Mouse (Mus musculus): ENCODE results near the gene Fgfr2.

The Fgfr2 gene

GRCm38 (mm10) chr7:132278658-132279057, 844.5 kb downstream of the Fgfr2 start:
- in situ Hi-C loops (cut with MboI; ENCODE audit: unreplicated experiment in 2 of 2): no loop called here

- in situ Hi-C loops (cut with MboI; ENCODE audit: unreplicated experiment in 2 of 2): no loop called here
Observed at GRCm38 (mm10) chr7:132276287-132276686, 846.9 kb downstream of the Fgfr2 start.

DNA sequence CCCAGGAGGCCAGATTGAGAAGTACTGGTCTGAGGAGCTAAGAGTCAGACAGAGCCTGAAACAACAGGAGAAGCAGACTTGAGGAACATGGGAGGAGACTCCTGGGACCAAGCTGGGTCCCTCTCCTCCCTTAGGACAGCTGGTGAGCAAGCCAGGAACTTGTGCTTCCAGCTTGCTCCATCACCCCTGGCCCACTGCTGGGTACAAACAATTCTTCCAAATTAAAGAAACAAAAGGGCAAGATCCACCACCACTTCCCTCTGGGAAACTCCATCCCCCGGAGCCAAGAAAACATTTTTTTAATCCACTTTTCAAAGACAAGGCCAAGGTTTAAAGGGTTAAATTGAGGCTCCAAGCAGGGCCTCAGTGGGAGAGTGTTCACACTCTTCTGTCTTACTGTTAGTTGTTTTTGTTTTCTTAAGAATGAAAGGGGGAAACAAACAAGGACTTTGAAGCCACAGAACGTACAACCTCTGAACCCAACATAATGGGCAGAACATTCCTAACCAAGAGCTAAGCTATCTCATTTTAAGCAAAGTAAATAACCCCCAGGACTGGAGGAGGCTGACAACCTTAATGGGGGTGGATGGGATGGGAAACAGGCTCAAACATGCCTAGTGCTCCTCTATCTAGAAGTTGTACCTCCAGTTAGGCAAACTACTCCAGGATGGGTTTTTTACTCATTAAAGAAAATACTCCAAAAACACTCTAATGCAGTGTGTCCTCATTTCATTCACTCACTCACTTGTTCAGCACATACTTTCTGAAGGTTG, 849.2 kb downstream of the Fgfr2 start:
- in situ Hi-C loops (cut with MboI; ENCODE audit: unreplicated experiment in 2 of 2): no loop called here

- in situ Hi-C loops (cut with MboI; ENCODE audit: unreplicated experiment in 2 of 2): no loop called here
Observed at GRCm38 (mm10) chr7:132272984-132273383, 850.2 kb downstream of the Fgfr2 start.

GRCm38 (mm10) chr7:132270364-132270763, 852.8 kb downstream of the Fgfr2 start:
- in situ Hi-C loops (cut with MboI; ENCODE audit: unreplicated experiment in 2 of 2): no loop called here

- in situ Hi-C loops (cut with MboI; ENCODE audit: unreplicated experiment in 2 of 2): no loop called here
Observed at GRCm38 (mm10) chr7:132269661-132270060, 853.5 kb downstream of the Fgfr2 start.

DNA sequence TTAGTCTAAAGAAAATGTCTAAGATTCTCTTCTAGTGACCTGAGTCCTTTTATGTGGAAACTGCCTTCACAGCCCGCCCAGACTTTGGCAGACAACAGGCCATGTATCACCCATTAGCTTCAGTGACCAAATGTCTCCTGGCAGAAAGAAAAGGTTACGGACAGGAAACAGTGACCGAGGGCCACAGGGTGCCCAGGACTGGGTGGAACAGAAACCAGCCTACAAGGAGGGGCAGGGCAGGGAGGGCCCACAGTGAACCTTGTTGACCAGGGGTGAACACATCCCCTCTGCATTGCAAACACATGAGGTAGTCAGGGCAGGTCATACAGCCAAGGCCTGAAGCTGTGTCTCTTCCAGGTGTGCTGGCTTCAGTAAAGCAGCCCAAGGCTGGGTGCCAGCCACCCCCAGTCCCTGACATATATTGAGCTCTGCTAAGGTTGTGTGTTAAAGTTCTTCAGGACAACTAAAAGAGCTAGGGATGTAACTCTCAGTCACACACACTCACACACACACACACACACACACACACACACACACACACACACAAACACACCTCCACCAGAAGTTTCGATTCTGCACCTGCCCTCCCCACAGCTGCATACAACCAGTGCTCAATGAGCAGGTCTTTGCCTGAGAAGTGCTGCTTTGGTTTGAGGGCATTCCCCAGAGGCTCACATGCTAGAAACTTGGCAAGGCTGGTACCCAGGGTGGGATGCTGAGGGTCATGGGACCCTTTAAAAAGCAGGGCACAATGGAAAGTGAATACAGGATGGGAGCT, 855.2 kb downstream of the Fgfr2 start:
- in situ Hi-C loops (cut with MboI; ENCODE audit: unreplicated experiment in 2 of 2): no loop called here

- in situ Hi-C loops (cut with MboI; ENCODE audit: unreplicated experiment in 2 of 2): no loop called here
Observed at GRCm38 (mm10) chr7:132264763-132265162, 858.4 kb downstream of the Fgfr2 start.

- in situ Hi-C loops (cut with MboI; ENCODE audit: unreplicated experiment in 2 of 2): no loop called here
Observed at GRCm38 (mm10) chr7:132263186-132263585, 860.0 kb downstream of the Fgfr2 start.

- in situ Hi-C loops (cut with MboI; ENCODE audit: unreplicated experiment in 2 of 2): no loop called here
Observed at GRCm38 (mm10) chr7:132262696-132263095, 860.5 kb downstream of the Fgfr2 start.

DNA sequence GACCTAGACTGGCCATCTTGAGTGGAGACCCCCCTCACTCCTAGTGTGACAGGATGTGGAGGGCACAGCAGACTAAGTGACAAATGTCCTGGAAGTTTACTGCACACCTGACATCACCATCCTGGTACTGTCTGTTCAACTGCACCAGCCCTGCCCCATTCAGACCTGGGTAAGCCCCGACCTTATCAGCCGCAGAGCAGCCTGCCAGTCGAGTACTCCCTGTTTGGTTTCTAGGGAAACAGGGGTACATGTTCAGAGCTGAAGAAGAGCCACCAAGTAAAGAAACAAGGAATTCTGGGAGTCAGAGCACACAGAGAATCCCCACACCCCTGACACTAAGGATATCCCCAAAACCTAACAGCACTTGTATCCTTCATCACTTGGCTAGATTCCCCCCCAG, 861.3 kb downstream of the Fgfr2 start:
- in situ Hi-C loops (cut with MboI; ENCODE audit: unreplicated experiment in 2 of 2): no loop called here

GRCm38 (mm10) chr7:132260632-132261031, 862.5 kb downstream of the Fgfr2 start:
- in situ Hi-C loops (cut with MboI; ENCODE audit: unreplicated experiment in 2 of 2): no loop called here

GRCm38 (mm10) chr7:132258817-132259216, 864.3 kb downstream of the Fgfr2 start:
- in situ Hi-C loops (cut with MboI; ENCODE audit: unreplicated experiment in 2 of 2): no loop called here

GRCm38 (mm10) chr7:132258216-132258615, 864.9 kb downstream of the Fgfr2 start:
- in situ Hi-C loops (cut with MboI; ENCODE audit: unreplicated experiment in 2 of 2): no loop called here

- in situ Hi-C loops (cut with MboI; ENCODE audit: unreplicated experiment in 2 of 2): no loop called here
Observed at GRCm38 (mm10) chr7:132253513-132253912, 869.6 kb downstream of the Fgfr2 start.

GRCm38 (mm10) chr7:132253078-132253477, 870.1 kb downstream of the Fgfr2 start:
- in situ Hi-C loops (cut with MboI; ENCODE audit: unreplicated experiment in 2 of 2): no loop called here

DNA sequence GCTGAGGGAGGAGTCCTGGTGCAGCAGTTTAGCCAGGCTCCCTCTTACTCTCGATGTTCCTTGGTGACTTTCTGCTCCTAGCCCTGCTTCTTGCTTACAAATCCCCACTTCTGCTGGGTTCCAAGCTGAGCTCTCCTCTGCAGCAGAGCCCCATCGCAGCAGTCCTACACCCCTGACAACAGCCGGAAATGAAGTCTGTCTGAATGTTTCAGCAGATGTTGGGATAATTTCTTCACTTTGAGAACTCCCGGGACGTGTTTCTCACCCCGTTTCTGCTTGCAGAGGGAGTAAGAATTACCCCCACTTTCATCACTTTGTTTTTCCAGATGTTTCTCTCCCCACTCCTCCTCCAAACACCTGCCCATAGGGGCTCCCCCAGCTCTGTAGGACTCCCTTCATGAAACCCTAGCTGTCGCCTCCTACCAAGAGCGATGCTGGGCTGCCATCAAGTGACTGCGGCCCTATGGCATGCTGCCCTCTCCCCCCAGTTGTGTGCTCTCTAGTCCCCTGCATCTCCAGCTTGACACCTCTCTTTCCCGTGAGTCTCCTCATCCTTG, 873.5 kb downstream of the Fgfr2 start:
- in situ Hi-C loops (cut with MboI; ENCODE audit: unreplicated experiment in 2 of 2): no loop called here

GRCm38 (mm10) chr7:132247567-132247966, 875.6 kb downstream of the Fgfr2 start:
- in situ Hi-C loops (cut with MboI; ENCODE audit: unreplicated experiment in 2 of 2): no loop called here

DNA sequence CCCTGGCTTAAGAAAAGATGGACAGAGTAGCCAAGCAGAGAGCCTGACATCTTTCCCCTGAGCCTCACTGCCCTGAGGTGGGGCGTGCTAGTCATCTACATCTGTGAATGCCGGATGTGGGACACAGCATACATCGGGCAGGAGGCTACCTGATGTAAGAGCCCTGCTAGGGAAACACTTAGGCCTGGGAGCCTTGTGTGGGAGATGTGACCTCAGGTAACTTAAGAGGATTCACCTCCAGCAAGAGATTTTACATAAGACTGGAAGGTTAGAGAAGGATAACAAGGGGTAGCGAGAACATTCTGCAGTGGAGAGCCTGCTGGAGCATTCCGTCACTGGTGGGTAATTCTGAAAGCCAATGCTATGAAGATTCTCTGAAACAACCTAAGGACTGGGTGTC, 876.1 kb downstream of the Fgfr2 start:
- in situ Hi-C loops (cut with MboI; ENCODE audit: unreplicated experiment in 2 of 2): no loop called here

GRCm38 (mm10) chr7:132245730-132246129, 877.4 kb downstream of the Fgfr2 start:
- in situ Hi-C loops (cut with MboI; ENCODE audit: unreplicated experiment in 2 of 2): no loop called here

- in situ Hi-C loops (cut with MboI; ENCODE audit: unreplicated experiment in 2 of 2): no loop called here
Observed at GRCm38 (mm10) chr7:132244637-132245036, 878.5 kb downstream of the Fgfr2 start.

DNA sequence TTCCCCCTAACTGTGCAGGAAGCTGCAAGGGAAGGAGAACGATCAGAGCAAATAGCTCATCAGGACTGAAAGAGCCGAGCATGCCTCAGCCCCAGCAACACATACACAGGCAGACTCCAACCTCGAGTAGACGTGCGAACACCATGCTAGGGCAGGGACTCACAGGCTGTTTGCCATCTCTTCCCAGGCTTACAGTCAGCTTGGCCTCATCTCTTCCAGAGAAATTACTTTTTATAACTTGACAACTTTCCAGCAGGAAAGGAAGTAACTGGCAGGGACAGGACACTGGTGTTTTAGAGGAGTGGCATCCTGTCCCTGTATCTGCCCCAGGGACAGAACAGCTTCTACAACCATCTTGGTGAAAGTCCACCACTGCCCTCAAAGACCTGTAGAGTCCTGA, 879.9 kb downstream of the Fgfr2 start:
- in situ Hi-C loops (cut with MboI; ENCODE audit: unreplicated experiment in 2 of 2): no loop called here
